Mouse (Mus musculus) right cerebral cortex, postnatal 4 days (tissue): ENCODE results near the gene Cacnb2.

Experiments
- DNase-seq: peaks from one replicate; pipeline ENCODE4 v3.0.0-alpha.2; 2022

The Cacnb2 gene

GRCm38 (mm10) chr2:14873701-14874181 is 270.9 kb downstream of the Cacnb2 start:
- DNase-seq = peak; percentile 38

GRCm38 (mm10) chr2:14874281-14875037 is 271.6 kb downstream of the Cacnb2 start:
- peak; percentile 11 for DNase-seq

- no peak for DNase-seq
Measured at GRCm38 (mm10) chr2:14875121-14875520, 272.2 kb downstream of the Cacnb2 start.

- peak; percentile 5 for DNase-seq
Measured at GRCm38 (mm10) chr2:14875616-14876015, 272.7 kb downstream of the Cacnb2 start.

GRCm38 (mm10) chr2:14878953-14879352 is 276.1 kb downstream of the Cacnb2 start:
- DNase-seq = no peak

GRCm38 (mm10) chr2:14883460-14883859 is 280.6 kb downstream of the Cacnb2 start:
- no peak for DNase-seq

GRCm38 (mm10) chr2:14888406-14889195 is 285.7 kb downstream of the Cacnb2 start:
- no peak for DNase-seq

GRCm38 (mm10) chr2:14903837-14904236 is 300.9 kb downstream of the Cacnb2 start:
- no peak for DNase-seq

GRCm38 (mm10) chr2:14904865-14905264 is 302.0 kb downstream of the Cacnb2 start:
- DNase-seq = no peak

- no peak for DNase-seq
Measured at GRCm38 (mm10) chr2:14907124-14907925, 304.4 kb downstream of the Cacnb2 start.

- DNase-seq = no peak
Measured at GRCm38 (mm10) chr2:14917585-14918247, 314.8 kb downstream of the Cacnb2 start.

- no peak for DNase-seq
Measured at GRCm38 (mm10) chr2:14929866-14930265, 327.0 kb downstream of the Cacnb2 start.

GRCm38 (mm10) chr2:14931968-14932367 is 329.1 kb downstream of the Cacnb2 start:
- no peak for DNase-seq

GRCm38 (mm10) chr2:14936492-14936891 is 333.6 kb downstream of the Cacnb2 start:
- no peak for DNase-seq

GRCm38 (mm10) chr2:14942261-14942660 is 339.4 kb downstream of the Cacnb2 start:
- no peak for DNase-seq

- DNase-seq = no peak
Measured at GRCm38 (mm10) chr2:14943691-14944357, 340.9 kb downstream of the Cacnb2 start.

GRCm38 (mm10) chr2:14953090-14953489 is 350.2 kb downstream of the Cacnb2 start:
- no peak for DNase-seq

- DNase-seq = no peak
Measured at GRCm38 (mm10) chr2:14960963-14961488, 358.1 kb downstream of the Cacnb2 start.

- DNase-seq = no peak
Measured at GRCm38 (mm10) chr2:14961493-14961892, 358.6 kb downstream of the Cacnb2 start.

GRCm38 (mm10) chr2:14984029-14984428 is 381.1 kb downstream of the Cacnb2 start:
- DNase-seq = no peak

GRCm38 (mm10) chr2:14988451-14988850 is 385.6 kb downstream of the Cacnb2 start:
- DNase-seq = no peak

- no peak for DNase-seq
Measured at GRCm38 (mm10) chr2:14989350-14989749, 386.5 kb downstream of the Cacnb2 start.
